21 mouse cellular contexts compared by ENCODE assay signal in the genomic region with DNA sequence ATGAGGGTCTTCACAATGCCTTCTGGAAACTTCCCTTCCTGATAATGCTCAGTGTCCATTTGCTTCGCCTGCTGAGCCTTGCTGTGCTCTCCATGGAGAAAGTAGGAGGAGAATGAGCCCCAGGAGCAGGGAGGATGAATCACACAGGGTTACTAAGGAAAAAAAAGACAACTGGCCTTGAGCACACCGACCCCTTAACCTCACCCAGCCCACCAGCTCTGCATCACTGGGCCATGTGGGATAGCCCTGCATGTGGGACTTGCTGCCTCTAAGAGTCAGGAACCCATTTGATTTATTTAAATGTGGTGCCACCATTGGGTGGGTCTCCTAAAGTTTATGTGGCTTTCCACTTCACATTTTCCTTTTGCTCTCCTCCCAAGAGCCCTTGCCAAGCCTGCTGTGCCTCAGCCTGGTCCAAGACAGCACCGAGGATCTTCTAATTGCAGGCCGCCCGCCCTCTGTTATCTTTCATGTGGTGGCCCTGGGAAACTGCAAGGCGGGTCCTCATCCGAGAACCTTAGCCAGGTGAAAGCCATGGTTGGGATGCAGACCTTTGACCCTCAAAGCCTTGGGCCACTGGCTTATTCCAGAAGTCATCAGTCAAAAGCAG.
DNase-seq lines count a peak whose midpoint lies in the region; ATAC-seq and TF ChIP-seq lines count a peak whose summit lies in the region.
"Had no signal": no experiment of that assay in that cellular context is flagged by ENCODE, and none has a peak within 500 bp of the region (broad histone marks: within the 10 kb centered on the region; RNA-seq: fewer than 3 reads in every experiment).

No protein-coding gene starts in this region.

- TF ChIP-seq CTCF in hindbrain, postnatal 0 days (IDR thresholded peaks at IDR 0.05; ENCODE audit: low read depth), result no peak

- no peaks in the 10 kb centered on the region for H3K27me3 ChIP-seq in heart, embryonic 10.5 days (ENCODE audit: insufficient read depth, poor library complexity, severe bottlenecking)
- H3K27me3 ChIP-seq in hindbrain, postnatal 0 days (ENCODE audit: insufficient read depth, low read length), result no peaks in the 10 kb centered on the region
- H3K27me3 ChIP-seq in hindbrain, embryonic 14.5 days (ENCODE audit: control insufficient read depth, insufficient read depth, low read length), result no peaks in the 10 kb centered on the region
- H3K27me3 ChIP-seq: hindbrain, embryonic 12.5 days; limb, embryonic 12.5 days; neural tube, embryonic 15.5 days; stomach, embryonic 15.5 days had no signal

- H3K9ac ChIP-seq in hindbrain, postnatal 0 days (replicated peaks; ENCODE audit: low read length), result no peak overlapping the region
- H3K9ac ChIP-seq in hindbrain, embryonic 14.5 days, result no peak overlapping the region
- H3K9ac ChIP-seq: hindbrain, embryonic 12.5 days; limb, embryonic 12.5 days; liver, postnatal 0 days; neural tube, embryonic 15.5 days; stomach, embryonic 15.5 days had no signal

- no peaks in the 10 kb centered on the region for H3K36me3 ChIP-seq in heart, embryonic 10.5 days
- H3K36me3 ChIP-seq in hindbrain, postnatal 0 days (ENCODE audit: insufficient read depth, low read length), result no peaks in the 10 kb centered on the region
- no peaks in the 10 kb centered on the region for H3K36me3 ChIP-seq in hindbrain, embryonic 14.5 days (replicated peaks; ENCODE audit: control insufficient read depth, insufficient read depth)
- H3K36me3 ChIP-seq: hindbrain, embryonic 12.5 days; limb, embryonic 12.5 days; neural tube, embryonic 15.5 days; stomach, embryonic 15.5 days had no signal

- intact Hi-C loops in heart, postnatal 25 days (cut with DNase I), result no loop called here

- H3K4me3 ChIP-seq in heart, embryonic 10.5 days, result no peak overlapping the region
- H3K4me3 ChIP-seq in hindbrain, postnatal 0 days (ENCODE audit: low read length), result no peak overlapping the region
- no peak overlapping the region for H3K4me3 ChIP-seq in hindbrain, embryonic 14.5 days (replicated peaks; ENCODE audit: low read length)
- H3K4me3 ChIP-seq: hindbrain, embryonic 12.5 days; limb, embryonic 12.5 days; neural tube, embryonic 15.5 days; stomach, embryonic 15.5 days had no signal

- ATAC-seq in hindbrain, postnatal 0 days, result peak; percentile 12; the same call in 1 of the 2 replicates
- ATAC-seq in hindbrain, embryonic 14.5 days (ENCODE audit: low FRiP score), result no peak
- ATAC-seq: inflammation-experienced regulatory T-cells, adult 6 months; liver, postnatal 0 days had no signal

- H3K4me2 ChIP-seq in hindbrain, postnatal 0 days (ENCODE audit: low read depth, low read length), result no peak overlapping the region
- H3K4me2 ChIP-seq in hindbrain, embryonic 14.5 days (replicated peaks), result no peak overlapping the region
- H3K4me2 ChIP-seq: hindbrain, embryonic 12.5 days; limb, embryonic 12.5 days; liver, embryonic 11.5 days; midbrain, embryonic 11.5 days; neural tube, embryonic 15.5 days; stomach, embryonic 15.5 days had no signal

- 84% methylated on average over 7 of the region's 7 CpGs for WGBS in heart, embryonic 10.5 days
- 88% methylated on average over 7 of the region's 7 CpGs for WGBS in hindbrain, postnatal 0 days
- WGBS in hindbrain, embryonic 14.5 days, result 89% methylated on average over 7 of the region's 7 CpGs

- H3K27ac ChIP-seq in heart, embryonic 10.5 days, result peak overlapping the region; percentile 80
- H3K27ac ChIP-seq in hindbrain, postnatal 0 days, result no peak overlapping the region
- H3K27ac ChIP-seq in hindbrain, embryonic 14.5 days, result no peak overlapping the region
- H3K27ac ChIP-seq: hindbrain, embryonic 12.5 days; limb, embryonic 12.5 days; neural tube, embryonic 15.5 days; stomach, embryonic 15.5 days had no signal

- peak; percentile 7 for DNase-seq in cerebellum, adult 9-11 months
- DNase-seq in cerebellum, adult 11 months, result no peak
- no peak for DNase-seq in heart, embryonic 10.5 days (ENCODE audit: low spot score)
- no peak for DNase-seq in heart, postnatal 25 days (ENCODE audit: low spot score)
- no peak for DNase-seq in hindbrain, postnatal 0 days (ENCODE audit: low spot score)
- DNase-seq in hindbrain, embryonic 14.5 days (ENCODE audit: low spot score), result no peak
- DNase-seq in NIH3T3 (ENCODE audit: low read depth), result peak; percentile 54
- no peak for DNase-seq in adrenal gland, postnatal 36 days
- DNase-seq: adrenal gland, adult 2 months; embryo, embryonic 11 days; gastrocnemius, postnatal 25 days; kidney, adult 18-20 months; liver, postnatal 0 days; lung, postnatal 14 days had no signal

- no peaks in the 10 kb centered on the region for H3K9me3 ChIP-seq in heart, embryonic 10.5 days
- H3K9me3 ChIP-seq in hindbrain, postnatal 0 days (ENCODE audit: low read length), result no peaks in the 10 kb centered on the region; the same call in 1 of the 2 replicates
- no peaks in the 10 kb centered on the region for H3K9me3 ChIP-seq in hindbrain, embryonic 14.5 days (ENCODE audit: control insufficient read depth, low read length)
- H3K9me3 ChIP-seq: hindbrain, embryonic 12.5 days; limb, embryonic 12.5 days; neural tube, embryonic 15.5 days; stomach, embryonic 15.5 days had no signal

- peaks cover 54% of the 10 kb centered on the region for H3K4me1 ChIP-seq in heart, embryonic 10.5 days
- no peaks in the 10 kb centered on the region; the same call in 1 of the 2 replicates for H3K4me1 ChIP-seq in hindbrain, postnatal 0 days (ENCODE audit: insufficient read depth, low read length)
- no peaks in the 10 kb centered on the region for H3K4me1 ChIP-seq in hindbrain, embryonic 14.5 days (replicated peaks; ENCODE audit: control insufficient read depth, insufficient read depth, low read length)
- H3K4me1 ChIP-seq: hindbrain, embryonic 12.5 days; neural tube, embryonic 15.5 days; stomach, embryonic 15.5 days had no signal

Comparison
In these comparisons a context has a peak if more than half of its experiments do, and no peak if none do; other contexts are left out.
1. DNase-seq: peak in cerebellum, adult 9-11 months (single experiment) and NIH3T3 (single experiment); none in cerebellum, adult 11 months (single experiment), heart, embryonic 10.5 days (single experiment), heart, postnatal 25 days (single experiment), hindbrain, postnatal 0 days (single experiment), hindbrain, embryonic 14.5 days (single experiment) and adrenal gland, postnatal 36 days (0 of 2).